Mouse (Mus musculus) spleen, adult 12 weeks (tissue): ENCODE data around the gene Simc1.

Experiments
- DNase-seq: peaks from one replicate; pipeline ENCODE4 v3.0.0; 2022; ENCODE audit warnings: low spot score

The Simc1 gene

GRCm38 (mm10) chr13:54589414-54589995 lies 85.9 kb downstream of the Simc1 start:
- DNase-seq: no peak

DNA sequence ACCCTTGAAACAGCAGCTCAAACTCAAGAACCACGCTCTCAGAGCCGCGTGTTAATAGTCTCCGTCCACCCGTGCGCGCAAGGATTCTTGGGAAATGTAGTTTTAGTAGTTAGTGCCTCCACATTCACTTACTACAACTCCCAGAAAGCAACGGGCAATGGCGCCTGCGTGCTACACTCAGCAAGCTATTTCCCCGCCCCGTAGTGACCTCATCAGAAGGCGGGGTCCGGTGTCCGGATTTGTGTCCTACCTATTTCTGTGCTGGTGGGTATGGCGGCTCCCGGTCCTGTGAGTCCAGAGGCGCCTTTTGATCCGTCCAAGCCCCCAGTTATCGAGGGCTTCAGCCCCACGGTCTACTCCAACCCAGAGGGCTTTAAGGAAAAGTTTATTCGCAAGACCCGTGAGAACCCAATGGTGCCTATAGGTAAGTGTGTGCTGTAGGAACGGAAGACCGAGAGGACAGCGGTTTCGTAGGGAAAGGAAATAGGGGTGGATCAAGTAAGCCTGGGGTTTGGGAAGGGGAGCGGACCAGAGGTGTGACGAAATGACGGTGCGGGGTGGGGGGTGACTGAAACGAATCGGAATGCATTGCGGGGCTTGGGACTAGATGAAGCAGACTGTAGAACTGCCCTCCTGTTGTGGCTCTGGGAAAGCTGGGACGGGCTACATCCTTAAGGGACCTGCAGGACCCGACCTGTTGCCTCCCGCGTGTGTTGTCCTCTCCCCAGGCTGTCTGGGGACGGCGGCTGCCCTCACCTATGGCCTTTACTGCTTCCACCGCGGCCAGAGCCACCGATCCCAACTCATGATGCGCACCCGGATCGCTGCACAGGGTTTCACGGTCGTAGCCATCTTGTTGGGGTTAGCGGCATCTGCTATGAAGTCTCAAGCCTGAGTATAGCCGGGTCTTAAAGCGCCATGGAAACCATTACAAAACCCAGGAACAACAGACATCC lies 86.7 kb downstream of the Simc1 start, which contains the start of the genes Nop16 and Higd2a:
Nop16 (minus strand) TSS at position 95 of the 956 bp plus-strand sequence.
Higd2a (plus strand) TSS at position 212 of the 956 bp plus-strand sequence.
- peak; percentile 96 for DNase-seq

DNA sequence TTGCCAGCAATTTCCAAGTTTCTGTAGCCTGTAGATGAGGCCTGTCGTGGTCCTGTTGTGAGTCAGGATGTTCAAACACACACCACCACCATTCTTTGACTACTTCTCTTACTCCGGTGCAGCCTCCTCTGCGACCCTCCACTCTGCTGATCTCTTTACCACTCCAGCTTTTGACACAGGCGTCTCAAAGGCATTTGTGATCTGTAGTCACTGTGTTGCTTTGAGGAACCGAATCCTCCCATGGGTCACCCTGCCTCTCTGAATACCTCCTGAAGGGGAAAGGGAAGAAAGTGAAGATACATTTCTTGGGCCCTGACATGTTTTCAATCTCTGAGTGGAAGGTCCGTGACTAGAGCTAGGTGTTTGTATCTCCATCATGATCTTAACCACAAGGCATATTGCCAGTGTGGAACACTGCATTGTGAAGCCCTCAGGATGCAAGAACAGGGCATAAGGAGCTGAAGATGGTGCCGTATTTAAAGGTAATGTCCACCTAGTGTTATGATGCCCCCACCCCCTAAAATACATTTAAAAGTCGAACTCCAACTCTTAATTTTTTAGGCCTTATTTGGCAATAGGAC lies 88.3 kb downstream of the Simc1 start:
- no peak for DNase-seq

DNA sequence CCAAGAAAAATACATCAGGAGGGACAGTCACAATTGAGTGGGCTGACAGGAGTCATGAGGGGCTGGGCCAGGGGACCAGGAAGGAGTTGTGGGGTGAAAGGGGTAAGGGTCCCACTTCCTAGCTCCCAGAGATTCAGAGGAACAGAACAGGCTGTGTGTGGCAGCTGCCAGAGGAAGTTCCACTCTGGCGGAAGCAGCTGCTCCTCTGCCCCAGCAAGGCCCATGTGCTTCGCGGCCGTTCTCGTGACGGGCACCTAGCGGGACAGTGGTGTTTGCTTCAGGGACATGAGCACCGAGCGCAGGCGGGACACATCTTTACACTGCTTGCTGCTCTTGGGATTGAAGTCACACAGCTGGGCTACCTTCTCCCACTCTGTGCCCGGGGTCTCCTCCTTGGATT lies 90.0 kb downstream of the Simc1 start:
- no peak for DNase-seq

GRCm38 (mm10) chr13:54596107-54596690 lies 92.6 kb downstream of the Simc1 start:
- no peak for DNase-seq

DNA sequence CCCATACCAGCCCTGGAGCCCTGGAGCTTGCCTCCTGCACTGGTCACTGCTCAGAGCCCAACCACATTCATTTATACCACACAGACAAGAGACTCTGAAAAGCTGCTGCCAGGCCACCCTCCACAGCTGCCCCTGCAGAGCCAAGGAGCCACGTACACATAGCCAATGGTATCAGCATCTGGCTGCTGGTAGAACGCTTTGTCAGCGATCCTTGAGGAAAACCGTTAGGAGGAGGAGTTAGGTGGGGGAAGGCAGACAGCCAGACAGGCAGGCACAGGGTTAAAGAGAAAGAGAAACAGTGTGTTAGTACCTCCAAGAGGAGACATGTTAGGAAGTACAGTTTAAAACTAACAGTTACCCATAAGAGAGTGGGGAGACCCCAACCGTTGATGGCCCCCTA lies 93.3 kb downstream of the Simc1 start:
- DNase-seq: no peak

DNA sequence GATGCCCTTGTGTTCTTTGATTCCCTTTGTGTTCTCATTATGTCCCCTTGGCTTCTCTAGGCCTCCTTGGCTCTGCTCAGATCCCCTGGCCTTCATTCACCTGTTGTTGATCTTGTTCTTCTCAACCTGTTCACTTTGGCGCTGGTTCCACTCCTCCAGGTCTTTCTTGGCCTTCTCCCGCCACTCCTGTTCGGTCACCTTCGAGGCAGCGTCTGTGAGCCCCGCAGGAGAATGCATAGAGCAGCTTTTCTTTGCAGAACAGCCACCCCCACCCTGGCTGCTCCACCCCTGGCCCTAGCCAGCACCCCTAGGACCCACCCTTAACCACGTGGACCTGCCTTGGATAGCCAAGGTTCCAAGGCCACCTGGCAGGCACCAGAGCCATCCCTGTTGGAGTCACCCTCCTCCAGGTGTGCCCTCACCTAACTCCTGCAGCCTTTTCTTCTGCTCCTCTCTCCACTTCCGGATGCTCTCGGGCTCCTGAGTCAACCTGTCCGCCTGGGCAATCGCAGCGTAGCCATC lies 95.1 kb downstream of the Simc1 start:
- DNase-seq: no peak
